Mouse (Mus musculus) cerebellum, adult 11-12 months (tissue): ENCODE data around the gene Srsf6.

Experiments used
- DNase-seq: peaks from one replicate; pipeline ENCODE4 v3.0.0; 2022

The Srsf6 gene

GRCm38 (mm10) chr2:162934421-162934820 lies 3.1 kb downstream of the Srsf6 start:
- no peak for DNase-seq

DNA sequence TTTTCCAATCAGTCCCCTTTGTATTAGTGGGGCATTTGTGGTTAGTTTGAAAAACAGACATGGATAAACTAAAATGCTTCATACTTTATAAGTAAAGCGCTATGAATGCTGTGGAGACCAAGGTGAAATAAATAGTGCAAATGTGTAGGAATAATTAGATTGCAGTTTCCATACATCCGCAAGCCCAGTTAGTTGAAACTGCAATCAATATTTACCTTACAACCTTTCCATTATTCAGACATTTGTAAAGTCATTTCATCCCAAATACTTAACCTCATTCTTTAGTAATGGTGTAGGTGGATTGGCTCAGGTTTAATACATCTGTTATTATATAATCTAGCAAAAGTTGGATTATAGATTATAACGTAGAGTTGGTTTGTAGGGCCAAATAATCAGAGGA lies 4.4 kb downstream of the Srsf6 start:
- DNase-seq, result no peak

GRCm38 (mm10) chr2:162939562-162939961 lies 8.2 kb downstream of the Srsf6 start:
- no peak for DNase-seq

DNA sequence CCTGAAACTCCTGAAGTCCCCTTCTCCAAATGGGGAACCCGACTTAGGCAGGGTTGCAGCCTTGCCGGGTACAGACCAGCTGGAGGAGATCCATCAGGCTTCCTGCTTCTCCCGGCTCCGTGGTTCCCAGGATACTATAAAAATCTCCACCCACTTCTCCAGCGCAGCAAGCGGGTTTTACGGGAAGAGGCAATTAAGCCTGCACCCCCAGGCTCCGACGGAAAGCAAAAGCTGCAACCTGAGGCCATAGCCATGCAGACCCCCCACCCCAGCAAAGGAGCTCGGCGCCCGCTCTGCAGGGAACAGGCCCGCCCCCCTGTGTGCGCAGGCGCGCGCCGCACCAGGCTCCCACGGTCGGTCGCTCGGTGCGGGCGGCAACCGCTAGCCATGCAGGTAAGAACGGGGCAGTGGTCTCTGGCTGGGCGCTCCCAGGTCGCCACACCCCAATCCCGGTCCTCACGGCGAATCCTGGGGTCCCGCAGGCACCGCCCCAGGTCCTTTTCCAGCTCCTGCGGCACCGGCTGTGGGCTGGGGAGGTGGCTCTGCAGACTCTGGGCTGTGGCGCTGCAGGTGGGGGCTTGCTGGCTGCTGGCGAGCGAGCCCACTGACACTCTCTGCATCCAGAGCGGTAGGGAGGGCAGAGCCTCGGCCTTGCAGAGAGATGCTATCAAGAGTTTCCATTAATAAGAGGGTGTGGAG lies 12.0 kb downstream of the Srsf6 start, which contains the start of gene L3mbtl1:
TSS of gene L3mbtl1 (plus strand) at position 325 of the 699 bp plus-strand sequence.
- no peak for DNase-seq

DNA sequence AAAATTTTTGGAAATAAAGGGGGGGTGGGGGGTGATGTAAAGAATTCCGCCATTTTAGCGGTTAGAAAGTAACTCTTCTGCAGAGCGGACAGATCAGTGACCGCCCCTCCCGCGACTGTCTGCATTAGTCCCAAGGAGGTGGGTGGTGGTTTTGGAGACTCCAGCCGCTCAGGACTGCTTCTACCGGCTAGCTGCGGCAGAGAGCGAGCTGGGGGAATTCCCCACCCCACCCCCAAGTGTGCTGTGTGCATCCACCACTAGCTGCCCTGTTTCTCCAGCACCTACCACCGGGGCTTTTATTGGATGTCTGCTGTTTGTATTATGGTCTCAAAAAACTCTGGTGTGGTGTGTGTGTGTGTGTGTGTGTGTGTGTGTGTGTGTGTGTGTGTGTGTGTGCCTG lies 12.6 kb downstream of the Srsf6 start:
- DNase-seq, result no peak

DNA sequence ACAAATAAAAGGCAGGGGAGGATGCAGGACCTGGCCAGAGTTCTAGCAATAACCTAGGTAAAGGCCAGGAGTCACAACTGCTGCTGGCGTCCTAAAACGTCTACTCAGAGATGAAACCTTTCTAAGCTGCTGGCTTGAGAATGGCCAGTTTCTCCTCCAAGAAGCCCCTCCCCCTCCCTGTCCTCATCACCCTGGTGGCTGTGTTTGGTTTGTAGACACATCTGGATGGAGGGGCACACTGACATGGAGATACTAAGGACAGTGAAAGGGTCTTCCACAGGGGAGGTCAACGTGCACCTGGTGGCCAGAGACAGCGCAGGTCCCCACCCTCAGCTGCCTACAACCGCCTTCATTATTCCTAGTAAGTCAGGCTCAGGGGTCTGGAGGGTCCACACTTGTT lies 15.6 kb downstream of the Srsf6 start:
- DNase-seq, result no peak

GRCm38 (mm10) chr2:162947736-162948135 lies 16.4 kb downstream of the Srsf6 start:
- no peak for DNase-seq

GRCm38 (mm10) chr2:162948221-162948620 lies 16.9 kb downstream of the Srsf6 start:
- no peak for DNase-seq

DNA sequence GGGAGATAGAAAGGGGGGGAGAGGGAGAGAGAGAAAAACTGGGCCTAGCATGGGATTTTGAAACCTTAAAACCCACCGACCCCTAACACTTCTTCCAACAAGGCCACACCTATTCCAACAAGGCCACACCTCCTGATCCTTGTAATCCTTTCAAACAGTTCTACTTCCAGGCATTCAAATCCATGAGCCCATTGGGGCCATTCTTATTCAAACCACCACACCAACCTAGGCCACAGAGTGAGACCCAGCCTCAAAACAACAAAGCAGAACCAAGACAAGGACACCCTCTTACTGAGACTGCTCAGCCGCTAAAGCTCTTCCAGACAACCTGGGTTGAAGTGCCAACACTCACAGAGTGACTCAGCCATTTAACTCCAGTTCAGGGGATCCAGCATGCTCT lies 19.4 kb downstream of the Srsf6 start:
- no peak for DNase-seq

GRCm38 (mm10) chr2:162956843-162957242 lies 25.5 kb downstream of the Srsf6 start:
- DNase-seq, result no peak

DNA sequence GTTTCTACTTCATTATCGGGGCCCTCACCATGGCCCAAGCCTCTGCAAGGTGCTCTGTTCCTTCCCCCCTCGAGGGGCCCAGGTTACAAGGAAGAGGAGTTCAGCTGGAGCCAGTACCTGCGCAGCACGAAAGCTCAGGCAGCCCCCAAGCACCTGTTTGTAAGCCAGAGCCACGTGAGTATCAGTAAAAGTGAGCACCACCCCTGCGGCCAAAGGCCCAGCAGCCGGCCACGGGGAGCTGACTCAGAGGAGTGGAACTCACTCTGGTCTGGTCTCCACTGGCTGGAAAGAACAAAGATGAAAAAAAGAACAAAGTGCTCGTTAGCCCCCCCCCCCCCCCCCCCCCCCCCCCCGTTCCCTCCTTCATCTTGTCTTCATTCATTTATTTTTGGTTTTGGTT lies 30.0 kb downstream of the Srsf6 start:
- DNase-seq, result no peak

- DNase-seq, result no peak
Observed at GRCm38 (mm10) chr2:162966734-162967133, 35.4 kb downstream of the Srsf6 start.

- no peak for DNase-seq
Observed at GRCm38 (mm10) chr2:162968357-162968756, 37.0 kb downstream of the Srsf6 start.

DNA sequence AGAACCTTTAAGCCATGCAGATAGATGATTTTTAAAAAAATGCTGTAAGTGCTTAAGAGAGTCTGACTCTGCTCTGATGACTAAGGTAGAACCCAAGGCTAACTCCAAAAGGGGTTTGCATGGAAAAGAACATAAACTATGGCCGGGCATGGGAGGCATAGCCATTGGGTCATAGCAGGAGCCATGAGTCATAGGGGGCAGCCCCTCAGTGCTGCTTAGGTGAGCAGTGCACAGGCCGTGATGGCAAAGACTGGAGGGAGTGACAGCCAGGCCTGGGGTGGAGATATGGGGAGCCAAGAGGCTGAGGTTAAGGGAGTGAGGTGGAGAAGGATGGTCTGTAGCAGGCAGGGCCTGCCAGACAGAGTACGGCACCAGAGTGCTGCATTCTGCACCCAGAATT lies 37.8 kb downstream of the Srsf6 start:
- no peak for DNase-seq

- DNase-seq, result no peak
Observed at GRCm38 (mm10) chr2:162970896-162971295, 39.6 kb downstream of the Srsf6 start.

DNA sequence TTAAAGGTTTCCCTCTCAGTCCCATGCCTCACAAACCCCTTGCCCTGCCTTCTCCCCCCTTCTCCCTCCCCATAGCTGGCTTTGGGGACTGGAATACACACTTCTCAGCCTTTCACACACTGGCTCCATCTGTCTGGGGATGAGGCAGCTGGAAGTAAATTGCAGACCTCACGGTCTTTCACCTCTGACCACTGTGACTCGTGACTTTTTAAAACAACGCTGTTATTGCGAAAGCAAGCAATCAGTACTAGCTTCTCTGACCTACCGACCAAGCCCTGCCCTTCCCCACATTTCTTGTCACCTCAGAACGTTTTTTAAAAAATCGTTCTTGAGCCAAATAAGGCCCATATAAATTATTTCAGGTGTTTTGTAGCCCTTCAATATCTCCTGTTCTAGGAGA lies 41.4 kb downstream of the Srsf6 start:
- DNase-seq, result no peak

DNA sequence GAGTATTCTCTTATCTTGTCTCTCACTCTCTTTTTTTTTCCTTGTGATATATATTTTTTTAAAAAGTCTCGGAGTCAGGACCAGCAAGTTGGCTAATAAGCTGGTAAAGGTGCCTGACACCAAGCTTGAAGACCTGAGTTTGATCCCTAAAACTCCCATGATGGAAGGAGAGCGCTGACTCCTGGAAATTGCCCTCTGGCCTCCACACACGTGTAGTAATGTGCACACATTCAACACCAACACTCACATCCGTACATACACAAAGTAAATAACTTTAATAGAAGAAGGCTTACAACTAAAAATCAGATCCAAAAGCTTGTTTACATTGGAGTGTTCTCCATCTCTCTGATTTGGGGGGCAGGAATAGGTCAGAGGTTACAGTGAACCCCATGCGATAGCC lies 41.9 kb downstream of the Srsf6 start:
- DNase-seq, result no peak

GRCm38 (mm10) chr2:162973637-162974036 lies 42.3 kb downstream of the Srsf6 start:
- no peak for DNase-seq

DNA sequence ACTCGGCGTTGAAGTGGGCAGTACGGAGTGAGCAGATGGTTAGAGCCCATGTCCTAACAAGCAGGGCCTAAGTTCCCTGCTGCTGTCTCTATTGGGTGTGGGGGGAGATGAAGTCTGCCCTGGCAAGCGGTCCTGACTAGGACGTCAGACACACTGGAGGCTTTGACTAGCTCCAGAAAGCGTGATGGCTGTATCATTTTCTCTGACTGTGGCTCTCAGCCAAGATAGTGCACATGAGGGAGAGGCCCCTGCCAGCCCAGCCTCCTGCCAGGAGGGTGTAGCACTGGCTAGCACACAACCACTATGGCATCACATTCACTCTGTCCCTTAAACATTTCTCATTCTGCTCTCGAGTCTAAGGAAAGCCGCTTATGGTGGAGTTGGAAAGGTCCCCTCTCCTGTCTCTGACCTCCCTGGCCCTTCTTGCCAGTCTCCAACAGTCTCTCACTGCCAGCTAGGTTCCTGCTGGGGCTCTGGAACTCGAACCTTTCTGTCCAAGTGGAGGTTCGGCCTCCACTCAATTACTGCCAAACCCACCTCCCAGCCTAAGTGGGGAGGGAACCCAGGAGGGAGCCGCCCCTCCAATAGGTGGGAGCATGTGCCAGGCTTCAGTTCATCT lies 43.9 kb downstream of the Srsf6 start:
- peak; percentile 15 for DNase-seq

- no peak for DNase-seq
Observed at GRCm38 (mm10) chr2:162976001-162976400, 44.7 kb downstream of the Srsf6 start.

DNA sequence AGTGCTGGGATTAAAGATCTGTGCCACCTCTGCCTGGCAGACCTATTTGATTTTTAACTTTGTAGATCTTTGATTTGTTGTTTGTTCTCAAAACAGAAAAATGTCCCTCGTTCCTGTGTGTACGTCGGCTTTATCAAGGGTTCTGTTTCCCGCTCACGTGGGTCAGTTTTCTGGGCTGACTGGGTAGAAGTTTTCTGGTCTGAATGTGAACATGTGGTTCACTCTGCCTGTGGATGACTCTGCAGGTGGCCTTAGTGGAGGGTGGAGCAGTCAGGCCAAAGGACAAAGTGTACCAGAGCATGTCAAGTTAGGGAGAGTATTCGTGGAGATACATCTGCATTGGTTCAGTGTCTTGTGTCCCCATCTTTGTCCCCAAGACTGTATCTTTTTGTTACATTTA lies 53.1 kb downstream of the Srsf6 start:
- DNase-seq, result no peak

GRCm38 (mm10) chr2:162985923-162986322 lies 54.6 kb downstream of the Srsf6 start:
- no peak for DNase-seq
